Mouse (Mus musculus) ES-Bruce4 (cell line): ENCODE measurements around the gene Chst10. TPM values are rescaled to one million over a fixed set of nuclear protein-coding genes. Genes with fewer than 3 reads are reported as not detected.

ENCODE experiments used
- H3K27ac ChIP-seq: 2 replicates; pipeline ENCODE4 v1.5.1; 2012; ENCODE audit warnings: low read length, inconsistent platforms; ENCODE audit not compliant: insufficient read depth
- H3K27me3 ChIP-seq: 2 replicates; pipeline ENCODE4 v1.6.1; 2012; ENCODE audit warnings: mild to moderate bottlenecking, low read length, inconsistent platforms; ENCODE audit not compliant: control insufficient read depth, poor library complexity, insufficient read depth, severe bottlenecking
- H3K36me3 ChIP-seq: 2 replicates; pipeline ENCODE4 v1.6.1; 2012; ENCODE audit warnings: inconsistent platforms, mild to moderate bottlenecking, low read length, moderate library complexity; ENCODE audit not compliant: control insufficient read depth, poor library complexity, insufficient read depth, severe bottlenecking
- H3K4me1 ChIP-seq: one replicate; pipeline ENCODE4 v1.8.1; 2011; ENCODE audit warnings: low read length; ENCODE audit not compliant: control insufficient read depth, insufficient read depth
- H3K4me3 ChIP-seq: 2 replicates; pipeline ENCODE4 v1.5.1; 2011; ENCODE audit warnings: low read depth, mild to moderate bottlenecking, low read length
- H3K9ac ChIP-seq: 2 replicates; pipeline ENCODE4 v1.6.1; 2012; ENCODE audit warnings: low read depth, mild to moderate bottlenecking, inconsistent platforms; ENCODE audit not compliant: poor library complexity, severe bottlenecking
- H3K9me3 ChIP-seq: replicated peaks from 2 replicates; pipeline ENCODE4 v1.6.1; 2012; ENCODE audit warnings: mild to moderate bottlenecking, low read length, inconsistent platforms; ENCODE audit not compliant: control insufficient read depth, poor library complexity, insufficient read depth, severe bottlenecking
- CTCF ChIP-seq: IDR thresholded peaks from one replicate; pipeline ENCODE4 v1.8.1; 2011; ENCODE audit warnings: low read depth, low read length
- EP300 ChIP-seq: IDR thresholded peaks from 2 replicates; pipeline ENCODE4 v1.6.1; 2011; ENCODE audit warnings: low read depth, low read length; ENCODE audit not compliant: insufficient read depth
- POLR2A ChIP-seq: IDR thresholded peaks from one replicate; pipeline ENCODE4 v1.8.1; 2011; ENCODE audit warnings: low read length; ENCODE audit not compliant: insufficient read depth
- polyA plus RNA-seq: library from polyadenylated mRNA; stranded (reverse); fragments of >200 nt; gene quantifications from 2 replicates; pipeline ENCODE4 v1.2.4, GENCODE M21; 2011; ENCODE audit warnings: low read depth; ENCODE audit not compliant: missing spikeins, insufficient read depth, insufficient read length

The Chst10 gene
- polyA plus RNA-seq, 1 experiment, result 8.5 TPM

DNA sequence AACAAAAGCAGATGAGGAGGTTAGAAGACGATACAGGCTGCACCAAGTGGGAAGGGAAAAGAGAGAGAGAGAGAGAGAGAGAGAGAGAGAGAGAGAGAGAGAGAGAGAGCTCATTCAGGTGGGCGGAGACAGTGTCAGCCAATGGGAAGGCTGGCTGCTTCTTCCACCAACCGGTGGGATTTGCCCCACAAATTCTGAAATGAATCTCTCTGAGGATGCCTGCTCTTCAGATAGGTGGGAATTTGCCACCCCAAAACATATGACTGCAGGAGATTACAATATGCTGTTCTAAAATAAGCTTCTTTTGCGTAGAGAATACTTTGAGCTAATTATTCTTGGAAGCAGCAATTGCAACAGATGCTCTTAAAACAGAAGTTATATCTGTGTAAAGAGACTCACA lies 31.5 kb upstream of the Chst10 start:
- peaks cover 2% of the 10 kb centered on the region for H3K4me1 ChIP-seq
- no peak for TF ChIP-seq EP300
- H3K27ac ChIP-seq, result no peak overlapping the region
- no peak overlapping the region for H3K4me3 ChIP-seq
- H3K9ac ChIP-seq, result no peak overlapping the region
- H3K36me3 ChIP-seq, result no peaks in the 10 kb centered on the region
- no peaks in the 10 kb centered on the region; the same call in 1 of the 2 replicates for H3K27me3 ChIP-seq
- H3K9me3 ChIP-seq, result no peaks in the 10 kb centered on the region

DNA sequence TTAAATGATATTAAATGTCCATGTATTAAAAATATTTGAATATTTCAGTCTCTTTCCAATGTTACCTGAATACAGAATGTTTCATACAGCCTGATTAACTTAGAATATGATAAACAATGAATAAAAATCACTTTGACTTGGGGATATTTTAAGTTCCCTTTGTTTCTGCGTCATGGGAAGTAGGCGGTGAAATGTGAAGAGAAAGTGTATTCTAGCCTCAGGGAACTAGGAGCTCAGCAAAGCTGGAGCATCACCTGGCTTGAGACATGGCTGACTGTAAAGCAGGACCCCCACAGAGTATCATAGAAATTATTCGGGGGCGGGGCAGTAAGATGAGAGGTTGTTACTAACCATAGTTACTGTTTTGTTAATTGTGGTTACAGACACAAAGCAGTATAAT lies 31.0 kb upstream of the Chst10 start:
- TF ChIP-seq POLR2A (no peak), EP300 (no peak), CTCF (no peak)
- no peak overlapping the region for H3K27ac ChIP-seq
- no peaks in the 10 kb centered on the region for H3K36me3 ChIP-seq
- no peaks in the 10 kb centered on the region for H3K9me3 ChIP-seq
- H3K27me3 ChIP-seq, result no peaks in the 10 kb centered on the region; the same call in 1 of the 2 replicates
- no peak overlapping the region for H3K4me3 ChIP-seq
- H3K4me1 ChIP-seq, result peaks cover 2% of the 10 kb centered on the region
- no peak overlapping the region for H3K9ac ChIP-seq

DNA sequence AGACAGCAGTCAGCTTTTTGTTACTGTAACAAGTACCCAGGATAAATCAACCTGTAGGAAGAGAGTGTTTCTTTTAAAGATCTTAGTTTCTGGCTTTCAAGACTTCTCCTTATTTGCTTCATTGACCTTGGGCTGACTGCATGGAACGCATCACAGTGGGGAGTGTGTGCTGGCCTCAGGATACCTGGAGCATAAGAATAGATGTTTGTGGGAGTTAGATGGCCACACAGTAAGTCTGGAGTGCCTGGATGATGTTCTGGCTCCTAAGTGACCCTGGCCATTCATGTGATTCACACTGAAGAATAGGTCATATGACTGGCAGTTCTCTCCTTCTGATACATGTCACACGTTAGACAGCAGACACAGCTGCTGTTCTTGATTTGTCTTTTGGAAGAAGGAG lies 6.0 kb upstream of the Chst10 start:
- Histone ChIP-seq H3K9me3 (no peaks in the 10 kb centered on the region), H3K27ac (no peak overlapping the region), H3K9ac (no peak overlapping the region), H3K27me3 (no peaks in the 10 kb centered on the region), H3K4me3 (no peak overlapping the region), H3K4me1 (peaks cover 2% of the 10 kb centered on the region), H3K36me3 (no peaks in the 10 kb centered on the region)
- TF ChIP-seq EP300 (peak; percentile 62; the same call in 1 of the 2 replicates), POLR2A (no peak)

DNA sequence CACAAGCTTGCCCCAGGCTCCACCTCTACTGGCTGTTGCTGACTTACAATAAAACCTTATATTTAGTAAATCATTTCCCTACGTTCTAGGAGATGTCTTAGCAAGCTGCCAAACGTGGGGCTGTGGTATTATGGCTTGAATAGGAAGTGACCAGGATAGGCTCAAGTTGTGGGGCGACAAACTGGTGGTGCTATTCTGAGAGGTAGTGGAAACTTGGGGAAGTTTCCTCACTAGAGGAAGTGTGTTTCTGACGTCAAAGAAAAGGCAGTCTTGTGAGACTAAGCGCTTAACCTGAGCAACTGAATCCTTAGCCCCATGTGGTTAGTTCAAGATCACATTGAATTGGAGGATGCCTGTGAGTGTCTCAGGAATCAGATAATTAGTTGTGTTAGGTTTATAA lies 4.6 kb upstream of the Chst10 start:
- Histone ChIP-seq H3K27ac (no peak overlapping the region), H3K9ac (no peak overlapping the region), H3K36me3 (no peaks in the 10 kb centered on the region), H3K9me3 (no peaks in the 10 kb centered on the region), H3K4me3 (no peak overlapping the region), H3K4me1 (peaks cover 2% of the 10 kb centered on the region), H3K27me3 (no peaks in the 10 kb centered on the region)
- TF ChIP-seq EP300, result no peak
- no peak for TF ChIP-seq CTCF
- no peak for TF ChIP-seq POLR2A

DNA sequence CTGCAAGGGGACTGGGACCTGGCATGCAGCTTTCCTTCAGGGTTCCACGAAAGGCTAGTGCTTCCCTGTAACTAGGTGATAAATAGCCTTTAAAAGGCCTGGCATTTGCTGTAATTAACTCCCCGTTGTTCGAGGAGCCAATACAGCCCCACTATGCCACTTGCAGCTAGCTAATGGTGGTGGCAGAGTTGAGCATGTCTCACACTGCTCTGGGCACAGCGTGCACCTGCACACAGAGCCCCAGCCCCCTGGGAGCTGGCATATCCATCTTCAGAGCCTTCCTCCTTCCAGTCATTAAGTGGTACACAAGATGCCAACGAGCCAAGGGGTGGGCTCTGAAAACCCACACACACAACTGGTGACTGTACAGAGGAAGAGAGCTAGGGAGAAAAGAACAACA lies 4.9 kb downstream of the Chst10 start:
- Histone ChIP-seq H3K36me3 (no peaks in the 10 kb centered on the region), H3K4me1 (no peaks in the 10 kb centered on the region), H3K9ac (no peak overlapping the region), H3K27ac (no peak overlapping the region), H3K27me3 (no peaks in the 10 kb centered on the region), H3K4me3 (no peak overlapping the region), H3K9me3 (no peaks in the 10 kb centered on the region)
- TF ChIP-seq CTCF, result no peak
- TF ChIP-seq EP300, result no peak
- no peak for TF ChIP-seq POLR2A

DNA sequence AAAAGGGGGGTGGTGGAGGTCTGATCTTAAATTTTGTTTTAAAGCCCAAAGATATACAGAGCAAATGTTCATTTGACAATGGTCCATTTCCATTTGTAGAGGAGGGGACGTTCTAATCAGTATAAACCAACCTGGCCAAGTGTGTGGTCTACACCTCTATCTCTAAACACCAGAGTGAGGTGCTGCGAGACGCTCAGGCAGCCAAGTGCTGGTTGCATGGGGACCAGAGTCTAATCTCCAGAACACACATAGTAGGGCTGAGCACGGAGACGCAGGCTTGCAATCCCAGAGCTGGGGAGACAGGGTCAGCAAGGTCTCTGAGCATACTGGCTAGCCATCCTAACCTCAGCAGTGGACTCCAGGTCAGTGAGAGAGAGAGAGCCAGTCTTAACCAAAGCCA lies 6.5 kb downstream of the Chst10 start:
- Histone ChIP-seq H3K4me1 (peaks cover 4% of the 10 kb centered on the region), H3K27ac (no peak overlapping the region), H3K4me3 (no peak overlapping the region), H3K36me3 (no peaks in the 10 kb centered on the region), H3K27me3 (no peaks in the 10 kb centered on the region), H3K9ac (no peak overlapping the region), H3K9me3 (no peaks in the 10 kb centered on the region)
- TF ChIP-seq POLR2A, result no peak
- TF ChIP-seq CTCF, result no peak
- TF ChIP-seq EP300, result no peak

DNA sequence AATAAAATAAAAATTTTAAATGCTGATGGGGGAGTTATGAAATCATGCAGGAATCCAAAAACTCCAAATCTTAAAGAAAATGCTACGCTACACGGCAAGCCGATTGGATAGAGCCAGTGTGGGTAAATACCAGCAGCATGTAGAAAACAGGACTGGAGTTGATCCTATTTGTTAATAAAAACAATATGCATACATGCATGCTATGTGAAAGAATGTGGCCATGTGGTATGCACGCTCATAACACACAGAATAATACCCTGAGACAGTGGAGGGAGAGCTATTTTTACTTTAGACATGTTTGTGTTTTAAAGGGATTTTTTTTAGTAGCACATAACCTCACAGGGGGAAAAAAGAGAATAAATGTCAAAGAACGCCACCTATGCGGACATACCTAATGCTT lies 9.2 kb downstream of the Chst10 start:
- TF ChIP-seq EP300, result no peak
- no peak for TF ChIP-seq CTCF
- no peak for TF ChIP-seq POLR2A
- Histone ChIP-seq H3K27ac (no peak overlapping the region), H3K27me3 (no peaks in the 10 kb centered on the region), H3K4me3 (no peak overlapping the region), H3K9ac (no peak overlapping the region), H3K4me1 (peaks cover 4% of the 10 kb centered on the region), H3K9me3 (no peaks in the 10 kb centered on the region), H3K36me3 (no peaks in the 10 kb centered on the region)
